Mouse (Mus musculus) embryonic fibroblast, embryonic 13.5 days (primary cell): Measurements from ENCODE around the gene Erich2.
A peak's percentile ranks its signal among the peaks of the same experiment; 100 is the strongest.

Source experiments
- CTCF ChIP-seq: IDR thresholded peaks from 2 replicates; pipeline ENCODE4 v1.5.1; 2011; ENCODE audit warnings: mild to moderate bottlenecking, control low read depth, low read length, moderate library complexity, borderline replicate concordance; ENCODE audit not compliant: insufficient read depth
- POLR2A ChIP-seq: IDR thresholded peaks from 2 replicates; pipeline ENCODE4 v1.6.1; 2011; ENCODE audit warnings: low read depth, mild to moderate bottlenecking, control low read depth, low read length, moderate library complexity

DNA sequence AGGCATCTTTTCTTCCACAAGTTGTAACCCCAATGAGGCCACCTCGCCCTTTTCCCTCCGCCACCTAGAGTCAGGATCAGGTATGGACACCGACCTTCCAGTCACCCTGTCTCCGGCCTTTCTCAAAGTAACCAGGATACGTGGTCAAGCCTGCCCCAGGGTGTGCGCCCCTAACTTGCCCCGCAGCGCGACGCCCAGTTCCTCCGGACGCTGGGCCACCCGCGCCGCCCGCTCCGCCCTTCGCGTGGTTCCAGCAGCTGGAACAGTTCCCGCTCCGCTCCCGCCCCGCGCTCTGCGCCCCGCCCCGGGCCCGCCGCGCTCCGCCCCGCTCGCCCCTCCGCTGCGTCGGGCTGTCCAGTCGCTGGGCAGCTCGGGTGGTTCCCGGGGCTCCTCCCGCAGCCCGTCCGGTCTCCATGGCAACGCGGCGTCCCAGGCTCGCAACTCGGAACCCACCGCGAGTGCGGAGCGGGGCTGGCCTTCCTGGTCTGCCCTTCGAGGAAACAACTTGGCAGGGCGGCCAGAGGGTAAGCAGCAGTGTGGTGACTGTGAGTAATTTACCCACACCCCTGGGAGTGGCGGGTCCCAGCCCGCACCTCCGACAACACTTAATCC, 508 bp downstream of the Erich2 start:
- TF ChIP-seq CTCF, result no peak; the same call in 1 of the 2 replicates
- peak; percentile 34; the same call in 1 of the 2 replicates for TF ChIP-seq POLR2A
